Mouse (Mus musculus) kidney, adult 11 months (tissue): ENCODE results near the gene 1700010B08Rik.
"Not testable (repeated sequence)": the region's sequence is repeated elsewhere in the genome, so short reads cannot be mapped to it uniquely, and the experiment has no call there.

Source experiments
- DNase-seq: peaks from one replicate; pipeline ENCODE4 v3.0.0; 2022

Gene 1700010B08Rik

GRCm38 (mm10) chr2:173719115-173719514, at the start of gene 1700010B08Rik:
Gene 1700010B08Rik, plus strand, starts transcription at chr2:173719415.
- DNase-seq: not testable (repeated sequence)

- DNase-seq: no peak
Observed at GRCm38 (mm10) chr2:173672328-173672896, 46.8 kb upstream of the 1700010B08Rik start.

- no peak for DNase-seq
Observed at GRCm38 (mm10) chr2:173673469-173673868, 45.7 kb upstream of the 1700010B08Rik start.

GRCm38 (mm10) chr2:173678593-173678992, 40.6 kb upstream of the 1700010B08Rik start:
- DNase-seq: no peak

- no peak for DNase-seq
Observed at GRCm38 (mm10) chr2:173679217-173679616, 40.0 kb upstream of the 1700010B08Rik start.

- DNase-seq: no peak
Observed at GRCm38 (mm10) chr2:173680153-173680552, 39.1 kb upstream of the 1700010B08Rik start.

- no peak for DNase-seq
Observed at GRCm38 (mm10) chr2:173682773-173683172, 36.4 kb upstream of the 1700010B08Rik start.

- DNase-seq: no peak
Observed at GRCm38 (mm10) chr2:173685781-173686361, 33.3 kb upstream of the 1700010B08Rik start.

GRCm38 (mm10) chr2:173687363-173687762, 31.9 kb upstream of the 1700010B08Rik start:
- DNase-seq: no peak

GRCm38 (mm10) chr2:173689835-173690234, 29.4 kb upstream of the 1700010B08Rik start:
- DNase-seq: no peak

GRCm38 (mm10) chr2:173691748-173692147, 27.5 kb upstream of the 1700010B08Rik start:
- DNase-seq: no peak

GRCm38 (mm10) chr2:173692693-173693092, 26.5 kb upstream of the 1700010B08Rik start:
- no peak for DNase-seq

GRCm38 (mm10) chr2:173698850-173699249, 20.4 kb upstream of the 1700010B08Rik start:
- DNase-seq: no peak

- DNase-seq: peak; percentile 11
Observed at GRCm38 (mm10) chr2:173702096-173702866, 16.9 kb upstream of the 1700010B08Rik start.

- no peak for DNase-seq
Observed at GRCm38 (mm10) chr2:173702867-173703237, 16.4 kb upstream of the 1700010B08Rik start.

GRCm38 (mm10) chr2:173705827-173706551, 13.2 kb upstream of the 1700010B08Rik start:
- DNase-seq: no peak

GRCm38 (mm10) chr2:173707626-173708025, 11.6 kb upstream of the 1700010B08Rik start:
- DNase-seq: not testable (repeated sequence)

- DNase-seq: no peak
Observed at GRCm38 (mm10) chr2:173710193-173710592, 9.0 kb upstream of the 1700010B08Rik start.

GRCm38 (mm10) chr2:173712656-173713055, 6.6 kb upstream of the 1700010B08Rik start:
- no peak for DNase-seq

GRCm38 (mm10) chr2:173713241-173713640, 6.0 kb upstream of the 1700010B08Rik start:
- no peak for DNase-seq

- DNase-seq: no peak
Observed at GRCm38 (mm10) chr2:173714620-173715218, 4.5 kb upstream of the 1700010B08Rik start.

GRCm38 (mm10) chr2:173716966-173717365, 2.2 kb upstream of the 1700010B08Rik start:
- no peak for DNase-seq
